Mouse (Mus musculus): ENCODE measurements around the gene Spcs2.

GRCm38 (mm10) chr7:99858813-99859585, 4.3 kb downstream of the Spcs2 start, which contains the start of gene Xrra1:
- TF ChIP-seq CTCF (IDR thresholded peaks at IDR 0.05; ENCODE audit: low read depth) (no peak), EP300 (IDR thresholded peaks at IDR 0.05; ENCODE audit: low read depth) (no peak)

Data from heart, postnatal 0 days (tissue).